Mouse (Mus musculus) forebrain, embryonic 11.5 days (tissue): Measurements from ENCODE around the gene Tmem115. TPM values are rescaled to one million over a fixed set of nuclear protein-coding genes. Genes with fewer than 3 reads are reported as not detected.

Experiments used
- ATAC-seq: fragments of 200-750 bp; cut with Nextera tagmentation; replicated peaks from 2 replicates; pipeline ENCODE4 v1.8.0; 2017; ENCODE audit warnings: moderate TSS enrichment; ENCODE audit not compliant: low FRiP score
- DNase-seq: peaks from one replicate; pipeline ENCODE4 v3.0.0-alpha.2; 2017; ENCODE audit warnings: low spot score
- H3K27ac ChIP-seq: fragments of 300-500 bp; sonication (generic); 2 replicates; pipeline ENCODE4 v1.5.1; 2014; ENCODE audit warnings: low read depth, low read length
- H3K27me3 ChIP-seq: fragments of 300-500 bp; sonication (generic); 2 replicates; pipeline ENCODE4 v1.6.1; 2014; ENCODE audit warnings: mild to moderate bottlenecking, low read length, mixed read lengths; ENCODE audit not compliant: control insufficient read depth, insufficient read depth
- H3K36me3 ChIP-seq: fragments of 300-500 bp; sonication (generic); 2 replicates; pipeline ENCODE4 v1.6.1; 2014; ENCODE audit warnings: mild to moderate bottlenecking, low read length, moderate library complexity, mixed read lengths; ENCODE audit not compliant: control insufficient read depth, insufficient read depth
- H3K4me1 ChIP-seq: fragments of 300-500 bp; sonication (generic); replicated peaks from 2 replicates; pipeline ENCODE4 v1.6.1; 2014; ENCODE audit warnings: low read length, mixed read lengths; ENCODE audit not compliant: control insufficient read depth, insufficient read depth
- H3K4me2 ChIP-seq: fragments of 300-500 bp; sonication (generic); 2 replicates; pipeline ENCODE4 v1.6.1; 2014; ENCODE audit warnings: low read depth, mild to moderate bottlenecking, low read length, moderate library complexity, mixed read lengths; ENCODE audit not compliant: severe bottlenecking
- H3K4me3 ChIP-seq: fragments of 300-500 bp; sonication (generic); 2 replicates; pipeline ENCODE4 v1.5.1; 2014; ENCODE audit warnings: low read depth, low read length
- H3K9ac ChIP-seq: fragments of 300-500 bp; sonication (generic); 2 replicates; pipeline ENCODE4 v1.6.1; 2014; ENCODE audit warnings: low read length
- H3K9me3 ChIP-seq: fragments of 300-500 bp; sonication (generic); 2 replicates; pipeline ENCODE4 v1.6.1; 2016; ENCODE audit warnings: low read length, mixed read lengths; ENCODE audit not compliant: control insufficient read depth
- WGBS: fragments of 180-500 bp; shearing (Covaris S2); extraction: QIAGEN DNeasy Blood & Tissue Kit; methylation state at CpG from one replicate; pipeline ENCODE4 v1.1.7; 2014; 5-methylcytosine and 5-hydroxymethylcytosine counted together
- polyA plus RNA-seq: library from polyadenylated mRNA; unstranded; fragments of >200 nt; fragmentation: Nextera tagmentation; extraction: Ambion mirVana; gene quantifications from 2 replicates; pipeline ENCODE4 v1.2.1, GENCODE M21; 2014

Gene Tmem115
- polyA plus RNA-seq, 1 experiment from 2014 or later: 40.2 TPM

- ATAC-seq: no peak
- no peak overlapping the region for H3K4me2 ChIP-seq
- WGBS: 88% methylated on average over 11 of the region's 11 CpGs
Measured at GRCm38 (mm10) chr9:107543299-107543698, 9.6 kb downstream of the Tmem115 start.

GRCm38 (mm10) chr9:107544196-107544700 lies 10.5 kb downstream of the Tmem115 start:
- no peaks in the 10 kb centered on the region for H3K36me3 ChIP-seq
- H3K9me3 ChIP-seq: no peaks in the 10 kb centered on the region
- no peaks in the 10 kb centered on the region for H3K27me3 ChIP-seq
- 95% methylated on average over 17 of the region's 17 CpGs for WGBS
- no peak overlapping the region for H3K27ac ChIP-seq
- DNase-seq: no peak
- no peak overlapping the region for H3K4me2 ChIP-seq
- H3K4me1 ChIP-seq: peaks cover 14% of the 10 kb centered on the region; the same call in 1 of the 2 replicates
- no peak overlapping the region for H3K9ac ChIP-seq
- ATAC-seq: no peak
- no peak overlapping the region for H3K4me3 ChIP-seq

More at GRCm38 (mm10) chr9:107543299-107543698, 9.6 kb downstream of the Tmem115 start:
- no peak overlapping the region for H3K4me3 ChIP-seq
- no peak overlapping the region for H3K9ac ChIP-seq
- no peak overlapping the region for H3K27ac ChIP-seq
- peaks cover 4% of the 10 kb centered on the region; the same call in 1 of the 2 replicates for H3K36me3 ChIP-seq
- no peak for DNase-seq
- no peaks in the 10 kb centered on the region for H3K27me3 ChIP-seq
- H3K4me1 ChIP-seq: peaks cover 14% of the 10 kb centered on the region; the same call in 1 of the 2 replicates
- no peaks in the 10 kb centered on the region for H3K9me3 ChIP-seq

GRCm38 (mm10) chr9:107544729-107545128 lies 11.0 kb downstream of the Tmem115 start:
- 94% methylated on average over 12 of the region's 12 CpGs for WGBS
- H3K27ac ChIP-seq: no peak overlapping the region
- H3K4me3 ChIP-seq: no peak overlapping the region
- no peak overlapping the region for H3K9ac ChIP-seq
- no peaks in the 10 kb centered on the region for H3K9me3 ChIP-seq
- no peaks in the 10 kb centered on the region for H3K27me3 ChIP-seq
- peaks cover 14% of the 10 kb centered on the region; the same call in 1 of the 2 replicates for H3K4me1 ChIP-seq
- H3K4me2 ChIP-seq: no peak overlapping the region
- H3K36me3 ChIP-seq: no peaks in the 10 kb centered on the region
- DNase-seq (no peak), ATAC-seq (no peak)

GRCm38 (mm10) chr9:107545199-107545598 lies 11.5 kb downstream of the Tmem115 start:
- DNase-seq: no peak

GRCm38 (mm10) chr9:107545602-107546001 lies 11.9 kb downstream of the Tmem115 start:
- Histone ChIP-seq H3K4me3 (no peak overlapping the region), H3K27ac (no peak overlapping the region), H3K36me3 (no peaks in the 10 kb centered on the region), H3K9me3 (no peaks in the 10 kb centered on the region), H3K9ac (no peak overlapping the region), H3K4me1 (peaks cover 14% of the 10 kb centered on the region; the same call in 1 of the 2 replicates), H3K4me2 (no peak overlapping the region), H3K27me3 (peaks cover 7% of the 10 kb centered on the region)
- ATAC-seq: no peak
- peak; percentile 89 for DNase-seq
- WGBS: 2% methylated on average over 3 of the region's 3 CpGs

More at GRCm38 (mm10) chr9:107545199-107545598, 11.5 kb downstream of the Tmem115 start:
- no peaks in the 10 kb centered on the region for H3K9me3 ChIP-seq
- H3K4me2 ChIP-seq: no peak overlapping the region
- no peak overlapping the region for H3K9ac ChIP-seq
- no peaks in the 10 kb centered on the region for H3K36me3 ChIP-seq
- no peak for ATAC-seq
- 86% methylated on average over 10 of the region's 10 CpGs for WGBS
- no peak overlapping the region for H3K27ac ChIP-seq
- peaks cover 3% of the 10 kb centered on the region for H3K27me3 ChIP-seq
- peaks cover 14% of the 10 kb centered on the region; the same call in 1 of the 2 replicates for H3K4me1 ChIP-seq
- no peak overlapping the region for H3K4me3 ChIP-seq

- Histone ChIP-seq H3K4me3 (no peak within 1 kb of the TSS), H3K4me1 (peaks cover 22% of the 10 kb centered on the region), H3K27me3 (peaks cover 14% of the 10 kb centered on the region), H3K36me3 (no peaks in the 10 kb centered on the region), H3K9ac (peak within 1 kb of the TSS; percentile 27), H3K4me2 (peak within 1 kb of the TSS; percentile 46), H3K27ac (no peak within 1 kb of the TSS), H3K9me3 (no peaks in the 10 kb centered on the region)
- peak; percentile 74 for ATAC-seq
- WGBS: 3% methylated on average over 20 of the region's 20 CpGs
- peak; percentile 93 for DNase-seq
Measured at GRCm38 (mm10) chr9:107547026-107547425, 13.3 kb downstream of the Tmem115 start, which contains the start of gene Zmynd10. TSS of gene Zmynd10 (plus strand) at chr9:107547298.

- Histone ChIP-seq H3K9ac (no peak overlapping the region), H3K36me3 (no peaks in the 10 kb centered on the region), H3K4me1 (peaks cover 26% of the 10 kb centered on the region), H3K4me2 (no peak overlapping the region), H3K9me3 (no peaks in the 10 kb centered on the region), H3K4me3 (no peak overlapping the region), H3K27me3 (peaks cover 14% of the 10 kb centered on the region), H3K27ac (no peak overlapping the region)
- ATAC-seq (no peak), DNase-seq (no peak)
- 87% methylated on average over 5 of the region's 5 CpGs for WGBS
Measured at GRCm38 (mm10) chr9:107547957-107548356, 14.2 kb downstream of the Tmem115 start.

GRCm38 (mm10) chr9:107548820-107549219 lies 15.1 kb downstream of the Tmem115 start:
- H3K4me3 ChIP-seq: no peak overlapping the region
- no peak for DNase-seq
- peaks cover 14% of the 10 kb centered on the region for H3K27me3 ChIP-seq
- WGBS: 93% methylated on average over 10 of the region's 10 CpGs
- H3K36me3 ChIP-seq: no peaks in the 10 kb centered on the region
- H3K4me2 ChIP-seq: no peak overlapping the region
- no peak overlapping the region for H3K9ac ChIP-seq
- H3K4me1 ChIP-seq: peaks cover 29% of the 10 kb centered on the region
- no peaks in the 10 kb centered on the region for H3K9me3 ChIP-seq
- no peak for ATAC-seq
- no peak overlapping the region for H3K27ac ChIP-seq
